Mouse (Mus musculus): ENCODE data around the gene Wdr81. TPM values are rescaled to one million over a fixed set of nuclear protein-coding genes. Genes with fewer than 3 reads are reported as not detected.
A peak's percentile ranks its signal among the peaks of the same experiment; 100 is the strongest.

The Wdr81 gene
- polyA plus RNA-seq, 1 experiment from 2014 or later = 4.6 TPM

- H3K36me3 ChIP-seq (ENCODE audit: control insufficient read depth, insufficient read depth, low read length) = no peaks in the 10 kb centered on the region
- H3K27ac ChIP-seq (ENCODE audit: low read length) = no peak within 1 kb of the TSS
- ATAC-seq (ENCODE audit: insufficient number of reproducible peaks, insufficient read depth, low FRiP score, low read depth) = peak; percentile 28; the same call in 1 of the 2 replicates
- H3K4me2 ChIP-seq (replicated peaks; ENCODE audit: low read depth, low read length) = peak within 1 kb of the TSS; percentile 44
- peak within 1 kb of the TSS; percentile 34 for H3K4me3 ChIP-seq (ENCODE audit: low read depth, low read length)
- H3K27me3 ChIP-seq (ENCODE audit: control insufficient read depth, insufficient read depth, low read length) = no peaks in the 10 kb centered on the region
- 38% methylated on average over 10 of the region's 10 CpGs for WGBS
- H3K9me3 ChIP-seq (ENCODE audit: control insufficient read depth, low read depth, low read length) = no peaks in the 10 kb centered on the region
- H3K9ac ChIP-seq (replicated peaks; ENCODE audit: low read depth, low read length) = peak within 1 kb of the TSS; percentile 15; the same call in 1 of the 2 replicates
- H3K4me1 ChIP-seq (ENCODE audit: control insufficient read depth, insufficient read depth, low read length) = peaks cover 10% of the 10 kb centered on the region
Measured at GRCm38 (mm10) chr11:75422013-75422792, 32.3 kb downstream of the Wdr81 start, which contains the start of gene Serpinf1. Serpinf1 (minus strand) TSS chr11:75422701.

- H3K4me3 ChIP-seq (ENCODE audit: low read depth, low read length) = peak overlapping the region; percentile 34
- peak overlapping the region; percentile 15; the same call in 1 of the 2 replicates for H3K9ac ChIP-seq (replicated peaks; ENCODE audit: low read depth, low read length)
- peaks cover 10% of the 10 kb centered on the region for H3K4me1 ChIP-seq (ENCODE audit: control insufficient read depth, insufficient read depth, low read length)
- peak overlapping the region; percentile 44 for H3K4me2 ChIP-seq (replicated peaks; ENCODE audit: low read depth, low read length)
- H3K9me3 ChIP-seq (ENCODE audit: control insufficient read depth, low read depth, low read length) = no peaks in the 10 kb centered on the region
- 0 out of 2 replicates have a peak, but pooled peaks have one; percentile 8 for ATAC-seq (ENCODE audit: insufficient number of reproducible peaks, insufficient read depth, low FRiP score, low read depth)
- no peaks in the 10 kb centered on the region for H3K27me3 ChIP-seq (ENCODE audit: control insufficient read depth, insufficient read depth, low read length)
- H3K36me3 ChIP-seq (ENCODE audit: control insufficient read depth, insufficient read depth, low read length) = no peaks in the 10 kb centered on the region
- no peak overlapping the region for H3K27ac ChIP-seq (ENCODE audit: low read length)
- WGBS = 37% methylated on average over 6 of the region's 6 CpGs
Measured at GRCm38 (mm10) chr11:75421375-75422012, 33.0 kb downstream of the Wdr81 start.

GRCm38 (mm10) chr11:75420810-75421374 lies 33.6 kb downstream of the Wdr81 start:
- no peak overlapping the region for H3K9ac ChIP-seq (replicated peaks; ENCODE audit: low read depth, low read length)
- H3K4me1 ChIP-seq (ENCODE audit: control insufficient read depth, insufficient read depth, low read length) = peaks cover 10% of the 10 kb centered on the region
- no peaks in the 10 kb centered on the region for H3K27me3 ChIP-seq (ENCODE audit: control insufficient read depth, insufficient read depth, low read length)
- H3K27ac ChIP-seq (ENCODE audit: low read length) = no peak overlapping the region
- H3K4me3 ChIP-seq (ENCODE audit: low read depth, low read length) = no peak overlapping the region
- no peak for ATAC-seq (ENCODE audit: insufficient number of reproducible peaks, insufficient read depth, low FRiP score, low read depth)
- no peak overlapping the region for H3K4me2 ChIP-seq (replicated peaks; ENCODE audit: low read depth, low read length)
- 65% methylated on average over 5 of the region's 5 CpGs for WGBS
- no peaks in the 10 kb centered on the region for H3K9me3 ChIP-seq (ENCODE audit: control insufficient read depth, low read depth, low read length)
- H3K36me3 ChIP-seq (ENCODE audit: control insufficient read depth, insufficient read depth, low read length) = no peaks in the 10 kb centered on the region

- Histone ChIP-seq H3K36me3 (ENCODE audit: control insufficient read depth, insufficient read depth, low read length) (no peaks in the 10 kb centered on the region), H3K27ac (ENCODE audit: low read length) (no peak overlapping the region), H3K27me3 (ENCODE audit: control insufficient read depth, insufficient read depth, low read length) (no peaks in the 10 kb centered on the region), H3K9me3 (ENCODE audit: control insufficient read depth, low read depth, low read length) (no peaks in the 10 kb centered on the region), H3K9ac (replicated peaks; ENCODE audit: low read depth, low read length) (no peak overlapping the region), H3K4me3 (ENCODE audit: low read depth, low read length) (no peak overlapping the region), H3K4me2 (replicated peaks; ENCODE audit: low read depth, low read length) (no peak overlapping the region), H3K4me1 (ENCODE audit: control insufficient read depth, insufficient read depth, low read length) (peaks cover 10% of the 10 kb centered on the region)
- no peak for ATAC-seq (ENCODE audit: insufficient number of reproducible peaks, insufficient read depth, low FRiP score, low read depth)
- 79% methylated on average over 7 of the region's 7 CpGs for WGBS
Measured at GRCm38 (mm10) chr11:75420037-75420436, 34.5 kb downstream of the Wdr81 start.

- Histone ChIP-seq H3K9ac (replicated peaks; ENCODE audit: low read depth, low read length) (no peak overlapping the region), H3K4me1 (ENCODE audit: control insufficient read depth, insufficient read depth, low read length) (no peaks in the 10 kb centered on the region), H3K4me3 (ENCODE audit: low read depth, low read length) (no peak overlapping the region), H3K27me3 (ENCODE audit: control insufficient read depth, insufficient read depth, low read length) (no peaks in the 10 kb centered on the region), H3K36me3 (ENCODE audit: control insufficient read depth, insufficient read depth, low read length) (no peaks in the 10 kb centered on the region), H3K9me3 (ENCODE audit: control insufficient read depth, low read depth, low read length) (no peaks in the 10 kb centered on the region), H3K4me2 (replicated peaks; ENCODE audit: low read depth, low read length) (no peak overlapping the region), H3K27ac (ENCODE audit: low read length) (no peak overlapping the region)
- 87% methylated on average over 13 of the region's 13 CpGs for WGBS
- ATAC-seq (ENCODE audit: insufficient number of reproducible peaks, insufficient read depth, low FRiP score, low read depth) = no peak
Measured at GRCm38 (mm10) chr11:75415994-75416393, 38.5 kb downstream of the Wdr81 start.

- Histone ChIP-seq H3K9ac (replicated peaks; ENCODE audit: low read depth, low read length) (no peak overlapping the region), H3K4me3 (ENCODE audit: low read depth, low read length) (no peak overlapping the region), H3K36me3 (ENCODE audit: control insufficient read depth, insufficient read depth, low read length) (no peaks in the 10 kb centered on the region; the same call in 1 of the 2 replicates), H3K9me3 (ENCODE audit: control insufficient read depth, low read depth, low read length) (no peaks in the 10 kb centered on the region), H3K27me3 (ENCODE audit: control insufficient read depth, insufficient read depth, low read length) (no peaks in the 10 kb centered on the region), H3K27ac (ENCODE audit: low read length) (no peak overlapping the region), H3K4me2 (replicated peaks; ENCODE audit: low read depth, low read length) (no peak overlapping the region), H3K4me1 (ENCODE audit: control insufficient read depth, insufficient read depth, low read length) (no peaks in the 10 kb centered on the region)
- no peak for ATAC-seq (ENCODE audit: insufficient number of reproducible peaks, insufficient read depth, low FRiP score, low read depth)
- WGBS = 59% methylated on average over 7 of the region's 7 CpGs
Measured at GRCm38 (mm10) chr11:75415096-75415495, 39.4 kb downstream of the Wdr81 start.

- Histone ChIP-seq H3K27me3 (ENCODE audit: control insufficient read depth, insufficient read depth, low read length) (no peaks in the 10 kb centered on the region), H3K4me3 (ENCODE audit: low read depth, low read length) (no peak overlapping the region), H3K9me3 (ENCODE audit: control insufficient read depth, low read depth, low read length) (no peaks in the 10 kb centered on the region), H3K4me1 (ENCODE audit: control insufficient read depth, insufficient read depth, low read length) (no peaks in the 10 kb centered on the region), H3K9ac (replicated peaks; ENCODE audit: low read depth, low read length) (no peak overlapping the region), H3K27ac (ENCODE audit: low read length) (no peak overlapping the region), H3K4me2 (replicated peaks; ENCODE audit: low read depth, low read length) (no peak overlapping the region), H3K36me3 (ENCODE audit: control insufficient read depth, insufficient read depth, low read length) (peaks cover 3% of the 10 kb centered on the region; the same call in 1 of the 2 replicates)
- no peak for ATAC-seq (ENCODE audit: insufficient number of reproducible peaks, insufficient read depth, low FRiP score, low read depth)
- WGBS = 85% methylated on average over 7 of the region's 7 CpGs
Measured at GRCm38 (mm10) chr11:75410591-75410990, 43.9 kb downstream of the Wdr81 start.

- no peak overlapping the region for H3K27ac ChIP-seq (ENCODE audit: low read length)
- H3K27me3 ChIP-seq (ENCODE audit: control insufficient read depth, insufficient read depth, low read length) = no peaks in the 10 kb centered on the region
- H3K4me3 ChIP-seq (ENCODE audit: low read depth, low read length) = no peak overlapping the region
- H3K9me3 ChIP-seq (ENCODE audit: control insufficient read depth, low read depth, low read length) = no peaks in the 10 kb centered on the region
- no peaks in the 10 kb centered on the region for H3K4me1 ChIP-seq (ENCODE audit: control insufficient read depth, insufficient read depth, low read length)
- peaks cover 3% of the 10 kb centered on the region; the same call in 1 of the 2 replicates for H3K36me3 ChIP-seq (ENCODE audit: control insufficient read depth, insufficient read depth, low read length)
- WGBS = 74% methylated on average over 17 of the region's 17 CpGs
- no peak overlapping the region for H3K9ac ChIP-seq (replicated peaks; ENCODE audit: low read depth, low read length)
- H3K4me2 ChIP-seq (replicated peaks; ENCODE audit: low read depth, low read length) = no peak overlapping the region
- no peak for ATAC-seq (ENCODE audit: insufficient number of reproducible peaks, insufficient read depth, low FRiP score, low read depth)
Measured at GRCm38 (mm10) chr11:75409679-75410575, 44.6 kb downstream of the Wdr81 start.
